Mouse (Mus musculus) liver, embryonic 13.5 days (tissue): ENCODE results near the gene Gca. TPM values are rescaled to one million over a fixed set of nuclear protein-coding genes. Genes with fewer than 3 reads are reported as not detected.

ENCODE experiments used
- ATAC-seq: fragments of 200-750 bp; cut with Nextera tagmentation; 2 replicates; pipeline ENCODE4 v1.8.0; 2017; ENCODE audit warnings: low read depth, mild to moderate bottlenecking, moderate number of reproducible peaks, moderate library complexity
- DNase-seq: peaks from one replicate; pipeline ENCODE4 v3.0.0; 2022
- H3K27ac ChIP-seq: fragments of 300-500 bp; sonication (generic); 2 replicates; pipeline ENCODE4 v1.5.1; 2015; ENCODE audit warnings: moderate library complexity, mild to moderate bottlenecking, inconsistent platforms
- H3K27me3 ChIP-seq: fragments of 300-500 bp; sonication (generic); 2 replicates; pipeline ENCODE4 v1.6.1; 2015; ENCODE audit warnings: mild to moderate bottlenecking, inconsistent platforms
- H3K36me3 ChIP-seq: fragments of 300-500 bp; sonication (generic); 2 replicates; pipeline ENCODE4 v1.6.1; 2015; ENCODE audit warnings: mild to moderate bottlenecking, inconsistent platforms
- H3K4me1 ChIP-seq: fragments of 300-500 bp; sonication (generic); replicated peaks from 2 replicates; pipeline ENCODE4 v1.6.1; 2015; ENCODE audit warnings: inconsistent platforms
- H3K4me2 ChIP-seq: fragments of 300-500 bp; sonication (generic); 2 replicates; pipeline ENCODE4 v1.6.1; 2015; ENCODE audit warnings: inconsistent platforms, mild to moderate bottlenecking, moderate library complexity
- H3K4me3 ChIP-seq: fragments of 300-500 bp; sonication (generic); replicated peaks from 2 replicates; pipeline ENCODE4 v1.5.1; 2015; ENCODE audit warnings: mild to moderate bottlenecking, inconsistent platforms
- H3K9ac ChIP-seq: fragments of 300-500 bp; sonication (generic); 2 replicates; pipeline ENCODE4 v1.6.1; 2015; ENCODE audit warnings: mild to moderate bottlenecking, inconsistent platforms
- H3K9me3 ChIP-seq: fragments of 300-500 bp; sonication (generic); replicated peaks from 2 replicates; pipeline ENCODE4 v1.6.1; 2016; ENCODE audit warnings: inconsistent platforms
- WGBS: fragments of 180-500 bp; shearing (Covaris S2); methylation state at CpG from one replicate; pipeline ENCODE4 v1.1.7; 2015; ENCODE audit not compliant: insufficient replicate concordance; 5-methylcytosine and 5-hydroxymethylcytosine counted together
- polyA plus RNA-seq: library from polyadenylated mRNA; unstranded; fragments of >200 nt; fragmentation: Nextera tagmentation; extraction: Ambion mirVana; gene quantifications from 2 replicates; pipeline ENCODE4 v1.2.1, GENCODE M21; 2015

The Gca gene
- polyA plus RNA-seq, 1 experiment from 2014 or later, result 1.9 TPM

GRCm38 (mm10) chr2:62725946-62726345, 61.9 kb downstream of the Gca start:
- no peak for DNase-seq
- no peaks in the 10 kb centered on the region for H3K4me1 ChIP-seq
- H3K27me3 ChIP-seq, result no peaks in the 10 kb centered on the region
- H3K36me3 ChIP-seq, result no peaks in the 10 kb centered on the region
- no peak overlapping the region for H3K9ac ChIP-seq
- no peak overlapping the region for H3K4me2 ChIP-seq
- H3K4me3 ChIP-seq, result no peak overlapping the region
- no peaks in the 10 kb centered on the region for H3K9me3 ChIP-seq
- no peak for ATAC-seq
- WGBS, result 42% methylated on average over 1 of the region's 1 CpGs
- H3K27ac ChIP-seq, result no peak overlapping the region

- 71% methylated on average over 2 of the region's 2 CpGs for WGBS
- Histone ChIP-seq H3K27ac (no peak overlapping the region), H3K4me1 (no peaks in the 10 kb centered on the region), H3K4me3 (no peak overlapping the region), H3K27me3 (no peaks in the 10 kb centered on the region), H3K9me3 (no peaks in the 10 kb centered on the region), H3K9ac (no peak overlapping the region), H3K36me3 (no peaks in the 10 kb centered on the region), H3K4me2 (no peak overlapping the region)
- DNase-seq (no peak), ATAC-seq (no peak)
These were observed 63.6 kb downstream of the Gca start for GRCm38 (mm10) chr2:62727732-62728131.

GRCm38 (mm10) chr2:62730671-62731070, 66.6 kb downstream of the Gca start:
- DNase-seq, result no peak
- 49% methylated on average over 1 of the region's 1 CpGs for WGBS
- Histone ChIP-seq H3K9ac (no peak overlapping the region), H3K4me2 (no peak overlapping the region), H3K4me3 (no peak overlapping the region), H3K36me3 (no peaks in the 10 kb centered on the region), H3K27ac (no peak overlapping the region), H3K9me3 (no peaks in the 10 kb centered on the region), H3K4me1 (no peaks in the 10 kb centered on the region), H3K27me3 (no peaks in the 10 kb centered on the region)
- ATAC-seq, result no peak

- H3K27me3 ChIP-seq, result no peaks in the 10 kb centered on the region
- no peak for ATAC-seq
- WGBS, result 47% methylated on average over 2 of the region's 2 CpGs
- H3K4me3 ChIP-seq, result no peak overlapping the region
- H3K9me3 ChIP-seq, result no peaks in the 10 kb centered on the region
- DNase-seq, result no peak
- H3K9ac ChIP-seq, result no peak overlapping the region
- H3K36me3 ChIP-seq, result no peaks in the 10 kb centered on the region
- no peak overlapping the region for H3K4me2 ChIP-seq
- H3K27ac ChIP-seq, result no peak overlapping the region
- H3K4me1 ChIP-seq, result no peaks in the 10 kb centered on the region
These were observed 79.0 kb downstream of the Gca start for GRCm38 (mm10) chr2:62743098-62743497.

Other genes with a start within 250 kb of the Gca start
- 0.13 TPM in 1 of 2 replicates, not detected in the other for gene Gcg, start 180.6 kb upstream of the Gca start, polyA plus RNA-seq
- gene Fap, start 90.2 kb upstream of the Gca start, polyA plus RNA-seq, result 0.40 and 0.54 TPM in 2 replicates
- 3.3 and 4.3 TPM in 2 replicates for gene Ifih1, start 18.0 kb upstream of the Gca start, polyA plus RNA-seq